Mouse (Mus musculus) MEL (cell line): Measurements from ENCODE around the gene Gm10401. TPM values are rescaled to one million over a fixed set of nuclear protein-coding genes. Genes with fewer than 3 reads are reported as not detected.

Source experiments
- DNase-seq: peaks from one replicate; pipeline ENCODE4 v3.0.0; 2011; ENCODE audit warnings: low read depth, low spot score
- H3K27ac ChIP-seq: 2 replicates; pipeline ENCODE4 v1.5.1; 2012; ENCODE audit warnings: low read depth, mild to moderate bottlenecking, control low read depth, low read length, moderate library complexity; ENCODE audit not compliant: control insufficient read depth
- H3K27me3 ChIP-seq, 2 experiments: fragments of 150-350 bp in 1 of 2; sonication (generic) in 1 of 2; 2 replicates each; pipeline ENCODE4 v1.6.1; 2012; ENCODE audit warnings: low read length in 2 of 2, mild to moderate bottlenecking in 2 of 2, improper control_type of control experiment in 1 of 2, moderate library complexity in 1 of 2; ENCODE audit not compliant: insufficient read depth in 2 of 2, control insufficient read depth in 1 of 2
- H3K36me3 ChIP-seq, 2 experiments: 2 replicates each; pipeline ENCODE4 v1.6.1; 2012 to 2014; ENCODE audit warnings: low read length in 2 of 2, improper control_type of control experiment in 1 of 2, inconsistent platforms in 1 of 2, mild to moderate bottlenecking in 1 of 2; ENCODE audit not compliant: insufficient read depth in 2 of 2, control insufficient read depth in 1 of 2
- H3K4me1 ChIP-seq, 2 experiments: fragments of 150-350 bp in 1 of 2; sonication (generic) in 1 of 2; 2 replicates each; pipeline ENCODE4 v1.6.1; 2012; ENCODE audit warnings: low read length in 2 of 2, improper control_type of control experiment in 1 of 2, mild to moderate bottlenecking in 1 of 2; ENCODE audit not compliant: insufficient read depth in 2 of 2, control insufficient read depth in 1 of 2
- H3K4me3 ChIP-seq, 2 experiments: fragments of 150-350 bp in 1 of 2; sonication (generic) in 1 of 2; 2 replicates each; pipeline ENCODE4 v1.5.1; 2012; ENCODE audit warnings: low read depth in 2 of 2, low read length in 2 of 2, mild to moderate bottlenecking in 2 of 2, moderate library complexity in 2 of 2, control low read depth in 1 of 2, improper control_type of control experiment in 1 of 2; ENCODE audit not compliant: control insufficient read depth in 1 of 2, insufficient read depth in 1 of 2
- H3K79me2 ChIP-seq: 2 replicates; pipeline ENCODE4 v1.6.1; 2012; ENCODE audit warnings: mild to moderate bottlenecking, low read length, moderate library complexity; ENCODE audit not compliant: control insufficient read depth, poor library complexity, insufficient read depth
- H3K9ac ChIP-seq: 2 replicates; pipeline ENCODE4 v1.6.1; 2012; ENCODE audit warnings: low read depth, mild to moderate bottlenecking, control low read depth, low read length, moderate library complexity; ENCODE audit not compliant: control insufficient read depth, poor library complexity, severe bottlenecking
- H3K9me3 ChIP-seq: fragments of 150-350 bp; sonication (generic); replicated peaks from 2 replicates; pipeline ENCODE4 v1.6.1; 2012; ENCODE audit warnings: mild to moderate bottlenecking, low read length, improper control_type of control experiment, moderate library complexity; ENCODE audit not compliant: insufficient read depth
- E2F4 ChIP-seq: IDR thresholded peaks from 2 replicates; pipeline ENCODE4 v1.6.1; 2011; ENCODE audit warnings: low read depth, low read length, improper control_type of control experiment, borderline replicate concordance
- ELF1 ChIP-seq: IDR thresholded peaks from 2 replicates; pipeline ENCODE4 v1.6.1; 2014; ENCODE audit warnings: low read depth, mild to moderate bottlenecking, inconsistent platforms, low read length, improper control_type of control experiment, moderate library complexity
- EP300 ChIP-seq, 2 experiments: IDR thresholded peaks; 2 replicates each; pipeline ENCODE4 v1.6.1; 2011; ENCODE audit warnings: improper control_type of control experiment in 2 of 2, low read length in 2 of 2, low read depth in 1 of 2, mild to moderate bottlenecking in 1 of 2
- JUND ChIP-seq: IDR thresholded peaks from 2 replicates; pipeline ENCODE4 v1.6.1; 2011; ENCODE audit warnings: low read depth, mild to moderate bottlenecking, improper control_type of control experiment, low read length
- KAT2A ChIP-seq: conservative IDR thresholded peaks from 2 replicates; pipeline ENCODE4 v1.6.1; 2012; ENCODE audit warnings: low read depth, low read length, improper control_type of control experiment, inconsistent platforms
- MAX ChIP-seq: IDR thresholded peaks from 2 replicates; pipeline ENCODE4 v1.6.1; 2011; ENCODE audit warnings: low read length, improper control_type of control experiment
- MXI1 ChIP-seq: IDR thresholded peaks from 2 replicates; pipeline ENCODE4 v1.6.1; 2011; ENCODE audit warnings: mild to moderate bottlenecking, low read depth, low read length, improper control_type of control experiment
- MYB ChIP-seq: IDR thresholded peaks from 2 replicates; pipeline ENCODE4 v1.6.1; 2011; ENCODE audit warnings: mild to moderate bottlenecking, low read depth, low read length, improper control_type of control experiment
- POLR2AphosphoS5 ChIP-seq: IDR thresholded peaks from 2 replicates; pipeline ENCODE4 v1.6.1; 2012; ENCODE audit warnings: low read depth, borderline replicate concordance, mild to moderate bottlenecking, inconsistent platforms, low read length, moderate library complexity, mixed read lengths
- SMC3 ChIP-seq: IDR thresholded peaks from 2 replicates; pipeline ENCODE4 v1.6.1; 2011; ENCODE audit warnings: low read depth, low read length, improper control_type of control experiment
- USF1 ChIP-seq: IDR thresholded peaks from 2 replicates; pipeline ENCODE4 v1.6.1; 2014; ENCODE audit warnings: low read depth, mild to moderate bottlenecking, inconsistent platforms, low read length, improper control_type of control experiment, moderate library complexity
- ZC3H11A ChIP-seq: IDR thresholded peaks from 2 replicates; pipeline ENCODE4 v1.6.1; 2012; ENCODE audit warnings: low read depth, mild to moderate bottlenecking, inconsistent platforms, low read length, improper control_type of control experiment
- ZMIZ1 ChIP-seq: IDR thresholded peaks from 2 replicates; pipeline ENCODE4 v1.6.1; 2012; ENCODE audit warnings: low read depth, mild to moderate bottlenecking, inconsistent platforms, low read length, improper control_type of control experiment, moderate library complexity
- ZNF384 ChIP-seq: IDR thresholded peaks from 2 replicates; pipeline ENCODE4 v1.6.1; 2012; ENCODE audit warnings: low read depth, mild to moderate bottlenecking, inconsistent platforms, low read length, improper control_type of control experiment
- polyA plus RNA-seq, 2 experiments: library from polyadenylated mRNA; stranded (reverse) in 1 of 2; unstranded in 1 of 2; fragments of >175 nt in 1 of 2; fragments of >200 nt in 1 of 2; gene quantifications; 2 replicates each; pipeline versions ENCODE4 v1.2.1 to v1.2.4; 2012; ENCODE audit warnings: low replicate concordance in 2 of 2, low read depth in 1 of 2; ENCODE audit not compliant: insufficient read length in 2 of 2, insufficient read depth in 1 of 2, missing spikeins in 1 of 2
- total RNA-seq: library from RNA; depleted of rRNA; stranded (reverse); fragments of 300-350 nt; gene quantifications from 2 replicates; pipeline ENCODE4 v1.2.3, GENCODE M21; 2012

The Gm10401 gene
- total and polyA plus RNA-seq, 3 experiments, result 0.56 to 3.5 TPM; not detected in 1

GRCm38 (mm10) chr5:115068671-115069421 is 29.2 kb downstream of the Gm10401 start (continued):
- TF ChIP-seq E2F4 (no peak), ZC3H11A (no peak), JUND (no peak), KAT2A (no peak), ZMIZ1 (no peak), MYB (no peak), MXI1 (no peak), EP300 (IDR thresholded peaks at IDR 0.05; ENCODE audit: low read depth in 1 of 2, low read length in 2 of 2) (peak; percentile 71 to 81), MAX (no peak), POLR2AphosphoS5 (no peak), ELF1 (no peak), ZNF384 (0 out of 2 replicates have a peak, but pooled peaks have one; percentile 10), SMC3 (no peak)

DNA sequence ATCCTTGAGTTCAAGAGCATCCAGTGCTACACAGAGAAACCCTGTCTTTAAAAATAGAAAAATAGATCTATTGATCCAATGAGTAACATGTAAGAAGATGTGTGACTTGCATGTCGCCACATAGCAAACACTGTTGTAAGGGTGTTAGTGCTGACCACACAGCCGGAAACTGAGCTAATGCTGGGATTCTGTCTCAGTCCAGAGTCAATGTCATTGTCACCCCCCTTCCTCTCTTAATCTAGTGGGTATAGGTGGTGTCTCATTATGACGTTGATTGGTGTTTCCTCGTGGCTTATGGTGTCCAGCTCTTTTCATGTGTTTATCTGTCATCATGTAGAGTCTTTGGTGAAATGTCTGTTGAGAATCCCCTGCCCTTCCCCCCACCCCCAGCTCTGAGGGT is 31.9 kb downstream of the Gm10401 start:
- H3K9ac ChIP-seq, result no peak overlapping the region
- H3K4me3 ChIP-seq, result no peak overlapping the region
- H3K36me3 ChIP-seq, result peaks cover 0 to 60% of the 10 kb centered on the region in 2 experiments; a peak in 2 of 4 replicates
- H3K27me3 ChIP-seq, result no peaks in the 10 kb centered on the region
- TF ChIP-seq USF1 (no peak), MXI1 (peak; percentile 34; the same call in 1 of the 2 replicates)
- no peaks in the 10 kb centered on the region for H3K9me3 ChIP-seq
- DNase-seq, result no peak
- H3K27ac ChIP-seq, result no peak overlapping the region
- peaks cover 30 to 56% of the 10 kb centered on the region in 2 experiments for H3K4me1 ChIP-seq
- peaks cover 30% of the 10 kb centered on the region for H3K79me2 ChIP-seq

GRCm38 (mm10) chr5:115063391-115063790 is 34.7 kb downstream of the Gm10401 start:
- no peak overlapping the region for H3K9ac ChIP-seq
- H3K27me3 ChIP-seq, result no peaks in the 10 kb centered on the region
- peaks cover 34% of the 10 kb centered on the region for H3K79me2 ChIP-seq
- TF ChIP-seq MXI1, result no peak
- H3K27ac ChIP-seq, result no peak overlapping the region; the same call in 1 of the 2 replicates
- H3K4me1 ChIP-seq, result peaks cover 35 to 58% of the 10 kb centered on the region in 2 experiments
- peaks cover 0 to 62% of the 10 kb centered on the region in 2 experiments; a peak in 2 of 4 replicates for H3K36me3 ChIP-seq
- no peak for DNase-seq
- H3K9me3 ChIP-seq, result no peaks in the 10 kb centered on the region
- no peak overlapping the region for H3K4me3 ChIP-seq
